Mouse (Mus musculus): ENCODE measurements at regions not wholly inside any gene's neighbourhood (a gene's known extent, or its start where the extent isn't known, plus 50 kb on each side); places are given as distances from the start of the nearest gene placed in this dataset.

DNA sequence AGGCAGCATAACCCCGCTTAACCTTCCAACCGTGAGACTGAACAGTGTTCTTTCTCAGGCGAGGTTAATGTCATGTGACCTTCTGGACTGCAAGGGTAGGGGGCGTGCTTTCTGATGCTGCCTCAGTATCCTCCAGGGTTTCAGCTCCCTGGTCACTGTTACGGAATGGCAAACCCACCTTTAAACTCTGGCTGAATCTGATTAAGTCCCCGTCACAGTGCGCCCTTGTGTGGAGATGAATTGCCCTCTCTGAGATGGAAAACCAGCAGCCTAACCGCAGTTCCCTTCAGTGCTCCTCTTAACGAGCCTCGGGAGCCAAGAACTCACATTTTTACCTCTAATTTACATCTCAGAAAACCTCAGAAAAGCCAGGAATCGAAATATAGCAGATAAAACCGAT is 260.0 kb downstream of the Dact1 start:
- TF ChIP-seq CTCF (IDR thresholded peaks at IDR 0.05; ENCODE audit: low read depth, low read length): no peak
- no peak for TF ChIP-seq GATA1 (IDR thresholded peaks at IDR 0.05; ENCODE audit: borderline replicate concordance, low read length)
